Mouse (Mus musculus): ENCODE results near the gene Maz. TPM values are rescaled to one million over a fixed set of nuclear protein-coding genes. Genes with fewer than 3 reads are reported as not detected.

Gene Maz
- polyA plus RNA-seq, 2 experiments: 66.7 to 298 TPM

GRCm38 (mm10) chr7:127020901-127021562 lies 5.8 kb downstream of the Maz start, which contains the start of the genes Gm42742 and Prrt2:
Gene Gm42742 (minus strand): TSS chr7:127021097.
Gene Prrt2 (minus strand): TSS chr7:127021211.
- H3K27me3 ChIP-seq (ENCODE audit: control insufficient read depth, insufficient read depth, low read length): no peaks in the 10 kb centered on the region
- peaks cover 41% of the 10 kb centered on the region for H3K36me3 ChIP-seq (ENCODE audit: control insufficient read depth, insufficient read depth, low read length)
- H3K4me3 ChIP-seq (replicated peaks; ENCODE audit: low read length): peak within 1 kb of the TSS; percentile 61
- peak; percentile 55; the same call in 1 of the 2 replicates for TF ChIP-seq POLR2A (IDR thresholded peaks at IDR 0.05; ENCODE audit: borderline replicate concordance, extremely low read depth, insufficient read depth, insufficient read length)
- H3K27ac ChIP-seq (replicated peaks; ENCODE audit: low read depth, low read length): peak within 1 kb of the TSS; percentile 76
- peaks cover 57% of the 10 kb centered on the region for H3K4me1 ChIP-seq (ENCODE audit: control insufficient read depth, insufficient read depth, low read length)
- peak; percentile 83 for DNase-seq (ENCODE audit: low spot score)
- H3K4me2 ChIP-seq (replicated peaks; ENCODE audit: low read depth, low read length, severe bottlenecking): peak within 1 kb of the TSS; percentile 85
- H3K9ac ChIP-seq (ENCODE audit: low read depth, low read length, severe bottlenecking): peak within 1 kb of the TSS; percentile 72
- ATAC-seq (ENCODE audit: low FRiP score, low read depth): peak; percentile 55
- H3K9me3 ChIP-seq (ENCODE audit: control insufficient read depth, low read length): no peaks in the 10 kb centered on the region
- 1% methylated on average over 31 of the region's 37 CpGs for WGBS

- peaks cover 62% of the 10 kb centered on the region for H3K4me1 ChIP-seq (ENCODE audit: control insufficient read depth, insufficient read depth, low read length)
These were observed 6.3 kb downstream of the Maz start for GRCm38 (mm10) chr7:127020491-127020890.

DNA sequence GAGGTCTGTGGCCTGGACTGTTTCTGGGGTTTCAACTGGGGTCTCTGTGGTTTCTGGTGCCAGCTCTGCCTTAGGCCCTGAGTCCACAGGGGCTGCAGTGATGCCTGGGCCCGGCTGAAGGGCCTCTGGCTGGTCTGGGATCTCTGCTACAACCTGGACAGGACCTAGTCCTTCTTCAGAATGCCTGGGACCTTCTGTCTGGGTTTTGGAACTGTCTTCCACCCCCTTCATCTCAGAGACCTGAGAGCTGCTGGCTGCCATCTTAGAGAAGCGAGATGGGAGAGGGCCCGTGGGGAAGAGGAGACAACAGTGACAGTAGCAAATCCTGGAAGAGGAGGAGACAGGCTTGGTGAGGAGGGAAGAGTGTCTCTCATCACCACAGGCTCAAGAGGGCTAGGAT lies 6.8 kb downstream of the Maz start:
- no peak for TF ChIP-seq POLR2A (IDR thresholded peaks at IDR 0.05; ENCODE audit: borderline replicate concordance, extremely low read depth, insufficient read depth, insufficient read length)

More at GRCm38 (mm10) chr7:127020491-127020890, 6.3 kb downstream of the Maz start:
- H3K27ac ChIP-seq (replicated peaks; ENCODE audit: low read depth, low read length): peak overlapping the region; percentile 76
- no peak for ATAC-seq (ENCODE audit: low FRiP score, low read depth)
- H3K36me3 ChIP-seq (ENCODE audit: control insufficient read depth, insufficient read depth, low read length): peaks cover 46% of the 10 kb centered on the region
- WGBS: 23% methylated on average over 5 of the region's 5 CpGs
- TF ChIP-seq POLR2A (IDR thresholded peaks at IDR 0.05; ENCODE audit: borderline replicate concordance, extremely low read depth, insufficient read depth, insufficient read length): no peak
- H3K4me3 ChIP-seq (replicated peaks; ENCODE audit: low read length): peak overlapping the region; percentile 61
- no peaks in the 10 kb centered on the region for H3K27me3 ChIP-seq (ENCODE audit: control insufficient read depth, insufficient read depth, low read length)
- peak overlapping the region; percentile 72 for H3K9ac ChIP-seq (ENCODE audit: low read depth, low read length, severe bottlenecking)
- peak overlapping the region; percentile 85 for H3K4me2 ChIP-seq (replicated peaks; ENCODE audit: low read depth, low read length, severe bottlenecking)
- H3K9me3 ChIP-seq (ENCODE audit: control insufficient read depth, low read length): no peaks in the 10 kb centered on the region
- no peak for DNase-seq (ENCODE audit: low spot score)

GRCm38 (mm10) chr7:127019306-127019960 lies 7.4 kb downstream of the Maz start:
- no peak for TF ChIP-seq POLR2A (IDR thresholded peaks at IDR 0.05; ENCODE audit: borderline replicate concordance, extremely low read depth, insufficient read depth, insufficient read length)
- H3K9me3 ChIP-seq (ENCODE audit: control insufficient read depth, low read length): no peaks in the 10 kb centered on the region
- peak overlapping the region; percentile 72 for H3K9ac ChIP-seq (ENCODE audit: low read depth, low read length, severe bottlenecking)
- H3K36me3 ChIP-seq (ENCODE audit: control insufficient read depth, insufficient read depth, low read length): peaks cover 44% of the 10 kb centered on the region
- H3K27me3 ChIP-seq (ENCODE audit: control insufficient read depth, insufficient read depth, low read length): no peaks in the 10 kb centered on the region
- WGBS: 74% methylated on average over 14 of the region's 14 CpGs
- H3K27ac ChIP-seq (replicated peaks; ENCODE audit: low read depth, low read length): peak overlapping the region; percentile 76
- H3K4me1 ChIP-seq (ENCODE audit: control insufficient read depth, insufficient read depth, low read length): peaks cover 62% of the 10 kb centered on the region
- DNase-seq (ENCODE audit: low spot score) (no peak), ATAC-seq (ENCODE audit: low FRiP score, low read depth) (no peak)
- H3K4me3 ChIP-seq (replicated peaks; ENCODE audit: low read length): peak overlapping the region; percentile 61
- peak overlapping the region; percentile 85 for H3K4me2 ChIP-seq (replicated peaks; ENCODE audit: low read depth, low read length, severe bottlenecking)

More for the DNA sequence above, 6.8 kb downstream of the Maz start:
- Histone ChIP-seq H3K4me3 (replicated peaks; ENCODE audit: low read length) (peak overlapping the region; percentile 61), H3K36me3 (ENCODE audit: control insufficient read depth, insufficient read depth, low read length) (peaks cover 46% of the 10 kb centered on the region), H3K9ac (ENCODE audit: low read depth, low read length, severe bottlenecking) (peak overlapping the region; percentile 72), H3K27me3 (ENCODE audit: control insufficient read depth, insufficient read depth, low read length) (no peaks in the 10 kb centered on the region), H3K4me1 (ENCODE audit: control insufficient read depth, insufficient read depth, low read length) (peaks cover 66% of the 10 kb centered on the region), H3K4me2 (replicated peaks; ENCODE audit: low read depth, low read length, severe bottlenecking) (peak overlapping the region; percentile 85), H3K27ac (replicated peaks; ENCODE audit: low read depth, low read length) (peak overlapping the region; percentile 76), H3K9me3 (ENCODE audit: control insufficient read depth, low read length) (no peaks in the 10 kb centered on the region)
- DNase-seq (ENCODE audit: low spot score) (no peak), ATAC-seq (ENCODE audit: low FRiP score, low read depth) (no peak)
- WGBS: 66% methylated on average over 3 of the region's 3 CpGs

DNA sequence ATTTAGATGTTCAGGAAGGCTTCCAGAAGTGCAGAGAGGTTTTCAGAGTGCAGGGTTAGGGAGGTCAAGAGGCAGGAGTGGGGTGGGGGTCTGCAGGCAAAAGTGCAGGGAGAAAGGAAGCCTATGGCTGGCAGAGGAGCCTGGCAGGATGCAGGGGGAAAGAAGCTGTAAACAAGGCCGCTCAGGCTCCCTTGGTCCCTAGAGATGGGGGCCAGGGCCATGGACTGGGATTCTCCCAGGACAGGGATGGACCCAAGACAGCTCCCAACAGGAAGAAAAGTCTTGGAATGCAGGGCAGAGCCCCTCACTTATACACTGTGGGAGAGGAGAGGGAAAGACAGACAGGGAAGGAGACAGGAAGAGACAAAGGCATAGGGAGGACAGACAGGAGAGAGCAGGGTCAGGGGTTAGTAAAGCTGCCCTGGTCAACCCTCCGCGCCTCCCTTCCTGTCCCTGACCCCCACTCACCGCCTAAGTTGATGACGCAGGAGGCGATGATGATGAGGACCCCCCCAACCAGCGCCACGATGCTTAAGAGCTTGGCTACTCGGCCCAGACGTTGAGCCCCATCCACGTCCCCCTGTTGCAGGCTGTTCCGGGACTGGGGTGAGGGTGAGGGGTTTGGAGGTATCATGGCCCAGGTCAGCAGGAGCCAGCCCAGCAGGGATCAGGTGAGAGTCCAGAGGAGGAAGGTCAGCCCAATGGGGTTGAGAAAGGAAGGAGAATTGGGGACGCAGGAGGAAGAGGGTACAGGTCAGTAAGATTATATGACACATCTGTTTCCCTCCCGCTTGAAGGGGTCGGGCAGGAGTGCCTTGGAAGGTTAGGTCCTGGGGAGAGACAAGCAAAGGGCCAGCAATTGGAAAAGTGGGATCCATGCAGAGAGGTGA lies 8.2 kb downstream of the Maz start:
- peak overlapping the region; percentile 72 for H3K9ac ChIP-seq (ENCODE audit: low read depth, low read length, severe bottlenecking)
- peaks cover 54% of the 10 kb centered on the region for H3K4me1 ChIP-seq (ENCODE audit: control insufficient read depth, insufficient read depth, low read length)
- H3K27ac ChIP-seq (replicated peaks; ENCODE audit: low read depth, low read length): 0 out of 2 replicates have a peak overlapping the region, but pooled peaks have one; percentile 61
- peak overlapping the region; percentile 85 for H3K4me2 ChIP-seq (replicated peaks; ENCODE audit: low read depth, low read length, severe bottlenecking)
- H3K9me3 ChIP-seq (ENCODE audit: control insufficient read depth, low read length): no peaks in the 10 kb centered on the region
- H3K4me3 ChIP-seq (replicated peaks; ENCODE audit: low read length): peak overlapping the region; percentile 61
- H3K27me3 ChIP-seq (ENCODE audit: control insufficient read depth, insufficient read depth, low read length): no peaks in the 10 kb centered on the region
- no peak for ATAC-seq (ENCODE audit: low FRiP score, low read depth)
- peaks cover 44% of the 10 kb centered on the region for H3K36me3 ChIP-seq (ENCODE audit: control insufficient read depth, insufficient read depth, low read length)
- no peak for TF ChIP-seq POLR2A (IDR thresholded peaks at IDR 0.05; ENCODE audit: borderline replicate concordance, extremely low read depth, insufficient read depth, insufficient read length)
- WGBS: 83% methylated on average over 15 of the region's 15 CpGs
- no peak for DNase-seq (ENCODE audit: low spot score)
